Mouse (Mus musculus): ENCODE measurements around the gene Otud4.
"Not testable (repeated sequence)": the region's sequence is repeated elsewhere in the genome, so short reads cannot be mapped to it uniquely, and the experiment has no call there.

Otud4 gene

GRCm38 (mm10) chr8:79639586-79640451, at the start of gene Otud4:
Gene Otud4 (plus strand): TSS chr8:79639618.
- in situ Hi-C loops (cut with MboI; ENCODE audit: unreplicated experiment in 2 of 2) = loop anchor here (10.0 to 25.0 kb wide), 4 partner anchors 345 to 1128 kb away; partner anchors contain the start of genes Lsm6 (in 1 of the 2), Mmaa (in 1 of the 2), Rbmxl1 (in 1 of the 2) and Slc10a7 (in 1 of the 2)

- in situ Hi-C loops (cut with MboI; ENCODE audit: unreplicated experiment in 2 of 2) = no loop called here
Measured at GRCm38 (mm10) chr8:79600962-79601361, 38.5 kb upstream of the Otud4 start.

GRCm38 (mm10) chr8:79603204-79603603, 36.2 kb upstream of the Otud4 start:
- in situ Hi-C loops (cut with MboI; ENCODE audit: unreplicated experiment in 2 of 2) = not testable (repeated sequence)

GRCm38 (mm10) chr8:79606225-79606624, 33.2 kb upstream of the Otud4 start:
- in situ Hi-C loops (cut with MboI; ENCODE audit: unreplicated experiment in 2 of 2) = no loop called here

- in situ Hi-C loops (cut with MboI; ENCODE audit: unreplicated experiment in 2 of 2) = no loop called here
Measured at GRCm38 (mm10) chr8:79606751-79607300, 32.6 kb upstream of the Otud4 start.

GRCm38 (mm10) chr8:79608701-79609100, 30.7 kb upstream of the Otud4 start:
- in situ Hi-C loops (cut with MboI; ENCODE audit: unreplicated experiment in 2 of 2) = no loop called here

- in situ Hi-C loops (cut with MboI; ENCODE audit: unreplicated experiment in 2 of 2) = no loop called here
Measured at GRCm38 (mm10) chr8:79610268-79610667, 29.1 kb upstream of the Otud4 start.

- in situ Hi-C loops (cut with MboI; ENCODE audit: unreplicated experiment in 2 of 2) = no loop called here
Measured at GRCm38 (mm10) chr8:79612298-79612697, 27.1 kb upstream of the Otud4 start.

GRCm38 (mm10) chr8:79612965-79613364, 26.5 kb upstream of the Otud4 start:
- in situ Hi-C loops (cut with MboI; ENCODE audit: unreplicated experiment in 2 of 2) = no loop called here

- in situ Hi-C loops (cut with MboI; ENCODE audit: unreplicated experiment in 2 of 2) = no loop called here
Measured at GRCm38 (mm10) chr8:79615741-79616350, 23.6 kb upstream of the Otud4 start.

GRCm38 (mm10) chr8:79618906-79619305, 20.5 kb upstream of the Otud4 start:
- in situ Hi-C loops (cut with MboI; ENCODE audit: unreplicated experiment in 2 of 2) = no loop called here

GRCm38 (mm10) chr8:79619353-79619752, 20.1 kb upstream of the Otud4 start:
- in situ Hi-C loops (cut with MboI; ENCODE audit: unreplicated experiment in 2 of 2) = no loop called here

GRCm38 (mm10) chr8:79620000-79620399, 19.4 kb upstream of the Otud4 start:
- in situ Hi-C loops (cut with MboI; ENCODE audit: unreplicated experiment in 2 of 2) = no loop called here

GRCm38 (mm10) chr8:79620489-79621276, 18.7 kb upstream of the Otud4 start:
- in situ Hi-C loops (cut with MboI; ENCODE audit: unreplicated experiment in 2 of 2) = no loop called here

- in situ Hi-C loops (cut with MboI; ENCODE audit: unreplicated experiment in 2 of 2) = no loop called here
Measured at GRCm38 (mm10) chr8:79622346-79622745, 17.1 kb upstream of the Otud4 start.

GRCm38 (mm10) chr8:79623351-79623750, 16.1 kb upstream of the Otud4 start:
- in situ Hi-C loops (cut with MboI; ENCODE audit: unreplicated experiment in 2 of 2) = no loop called here

GRCm38 (mm10) chr8:79624416-79624815, 15.0 kb upstream of the Otud4 start:
- in situ Hi-C loops (cut with MboI; ENCODE audit: unreplicated experiment in 2 of 2) = no loop called here

- in situ Hi-C loops (cut with MboI; ENCODE audit: unreplicated experiment in 2 of 2) = loop anchor here in 1 of 2 experiments (25.0 kb wide), 1 partner anchor 1114 kb away; the partner anchor contains the start of genes Rbmxl1 and Slc10a7
Measured at GRCm38 (mm10) chr8:79626213-79626612, 13.2 kb upstream of the Otud4 start.

GRCm38 (mm10) chr8:79635491-79635890, 3.9 kb upstream of the Otud4 start:
- in situ Hi-C loops (cut with MboI; ENCODE audit: unreplicated experiment in 2 of 2) = loop anchor here (10.0 to 25.0 kb wide), 3 partner anchors 341 to 1123 kb away; partner anchors contain the start of genes Mmaa (in 1 of the 2), Rbmxl1 (in 1 of the 2) and Slc10a7 (in 1 of the 2)

- in situ Hi-C loops (cut with MboI; ENCODE audit: unreplicated experiment in 2 of 2) = loop anchor here (10.0 to 25.0 kb wide), 3 partner anchors 341 to 1124 kb away; partner anchors contain the start of genes Mmaa (in 1 of the 2), Rbmxl1 (in 1 of the 2) and Slc10a7 (in 1 of the 2)
Measured at GRCm38 (mm10) chr8:79636151-79636550, 3.3 kb upstream of the Otud4 start.

Data from v-Abl transformed pro-B cells (cell line).